Mouse (Mus musculus) lung, adult 2 months (tissue): ENCODE results near the gene Camta1. TPM values are rescaled to one million over a fixed set of nuclear protein-coding genes. Genes with fewer than 3 reads are reported as not detected.

Source experiments
- DNase-seq: peaks from one replicate; pipeline ENCODE4 v3.0.0; 2022
- H3K4me1 ChIP-seq: fragments of 200-500 bp; 2 replicates; pipeline ENCODE4 v1.6.1; 2011; ENCODE audit warnings: low read length; ENCODE audit not compliant: control insufficient read depth, insufficient read depth
- H3K4me3 ChIP-seq: fragments of 200-500 bp; replicated peaks from 2 replicates; pipeline ENCODE3; 2011; ENCODE audit warnings: low read depth, mild to moderate bottlenecking, control low read depth, low read length; ENCODE audit errors: extremely low read depth
- CTCF ChIP-seq: fragments of 200-500 bp; IDR thresholded peaks from 2 replicates; pipeline ENCODE4 v1.5.1; 2011; ENCODE audit warnings: mild to moderate bottlenecking, low read length, control low read depth; ENCODE audit not compliant: insufficient read depth
- POLR2A ChIP-seq: fragments of 200-500 bp; IDR thresholded peaks from 2 replicates; pipeline ENCODE4 v1.6.1; 2011; ENCODE audit warnings: low read depth, mild to moderate bottlenecking, control low read depth, low read length, borderline replicate concordance; ENCODE audit errors: extremely low read depth
- WGBS: fragments of 180-500 bp; shearing (Covaris S2); methylation state at CpG from one replicate; pipeline ENCODE4 v1.1.7; 2018; 5-methylcytosine and 5-hydroxymethylcytosine counted together
- polyA plus RNA-seq: library from polyadenylated mRNA; depleted of rRNA; stranded (reverse); fragments of >200 nt; gene quantifications from 2 replicates; pipeline ENCODE4 v1.2.3, GENCODE M21; 2012

Camta1 gene
- polyA plus RNA-seq, 1 experiment, result 10.4 TPM

GRCm38 (mm10) chr4:151418344-151418875, 443.3 kb downstream of the Camta1 start:
- WGBS, result 78% methylated on average over 14 of the region's 14 CpGs
- Histone ChIP-seq H3K4me3 (no peak overlapping the region), H3K4me1 (no peaks in the 10 kb centered on the region)
- TF ChIP-seq POLR2A (no peak), CTCF (no peak)
- no peak for DNase-seq

- TF ChIP-seq POLR2A (no peak), CTCF (no peak)
- 58% methylated on average over 4 of the region's 4 CpGs for WGBS
- no peak for DNase-seq
- Histone ChIP-seq H3K4me1 (no peaks in the 10 kb centered on the region), H3K4me3 (no peak overlapping the region)
These were observed 445.9 kb downstream of the Camta1 start for GRCm38 (mm10) chr4:151415812-151416211.

GRCm38 (mm10) chr4:151415376-151415775, 446.3 kb downstream of the Camta1 start:
- Histone ChIP-seq H3K4me3 (no peak overlapping the region), H3K4me1 (no peaks in the 10 kb centered on the region)
- 86% methylated on average over 16 of the region's 16 CpGs for WGBS
- no peak for DNase-seq
- TF ChIP-seq CTCF (no peak), POLR2A (no peak)

GRCm38 (mm10) chr4:151414952-151415351, 446.7 kb downstream of the Camta1 start:
- Histone ChIP-seq H3K4me3 (no peak overlapping the region), H3K4me1 (no peaks in the 10 kb centered on the region)
- TF ChIP-seq CTCF, result no peak
- no peak for TF ChIP-seq POLR2A
- DNase-seq, result no peak
- WGBS, result 84% methylated on average over 7 of the region's 7 CpGs

- Histone ChIP-seq H3K4me1 (no peaks in the 10 kb centered on the region), H3K4me3 (no peak overlapping the region)
- no peak for DNase-seq
- 28% methylated on average over 14 of the region's 14 CpGs for WGBS
- TF ChIP-seq POLR2A, result no peak
- TF ChIP-seq CTCF, result no peak
These were observed 450.0 kb downstream of the Camta1 start for GRCm38 (mm10) chr4:151411641-151412061.

- Histone ChIP-seq H3K4me1 (no peaks in the 10 kb centered on the region), H3K4me3 (no peak overlapping the region)
- no peak for DNase-seq
- TF ChIP-seq POLR2A, result no peak
- TF ChIP-seq CTCF, result no peak
- 71% methylated on average over 3 of the region's 3 CpGs for WGBS
These were observed 450.7 kb downstream of the Camta1 start for GRCm38 (mm10) chr4:151411016-151411415.

GRCm38 (mm10) chr4:151409291-151409690, 452.4 kb downstream of the Camta1 start:
- 64% methylated on average over 6 of the region's 6 CpGs for WGBS
- TF ChIP-seq POLR2A (no peak), CTCF (no peak)
- Histone ChIP-seq H3K4me1 (no peaks in the 10 kb centered on the region), H3K4me3 (no peak overlapping the region)
- no peak for DNase-seq

- 46% methylated on average over 8 of the region's 8 CpGs for WGBS
- TF ChIP-seq CTCF, result no peak
- TF ChIP-seq POLR2A, result no peak
- Histone ChIP-seq H3K4me3 (no peak overlapping the region), H3K4me1 (no peaks in the 10 kb centered on the region)
- DNase-seq, result no peak
These were observed 452.9 kb downstream of the Camta1 start for GRCm38 (mm10) chr4:151408811-151409210.

- no peak for DNase-seq
- 83% methylated on average over 4 of the region's 4 CpGs for WGBS
- no peak overlapping the region for H3K4me3 ChIP-seq
- no peak for TF ChIP-seq POLR2A
- TF ChIP-seq CTCF, result no peak
- no peaks in the 10 kb centered on the region for H3K4me1 ChIP-seq
These were observed 453.4 kb downstream of the Camta1 start for GRCm38 (mm10) chr4:151408246-151408645.

- TF ChIP-seq POLR2A, result no peak
- no peak for TF ChIP-seq CTCF
- no peak overlapping the region for H3K4me3 ChIP-seq
- no peaks in the 10 kb centered on the region for H3K4me1 ChIP-seq
- DNase-seq, result no peak
- 95% methylated on average over 2 of the region's 2 CpGs for WGBS
These were observed 454.5 kb downstream of the Camta1 start for GRCm38 (mm10) chr4:151407129-151407528.
